Mouse (Mus musculus): ENCODE measurements around the gene Bbx.

The Bbx gene

DNA sequence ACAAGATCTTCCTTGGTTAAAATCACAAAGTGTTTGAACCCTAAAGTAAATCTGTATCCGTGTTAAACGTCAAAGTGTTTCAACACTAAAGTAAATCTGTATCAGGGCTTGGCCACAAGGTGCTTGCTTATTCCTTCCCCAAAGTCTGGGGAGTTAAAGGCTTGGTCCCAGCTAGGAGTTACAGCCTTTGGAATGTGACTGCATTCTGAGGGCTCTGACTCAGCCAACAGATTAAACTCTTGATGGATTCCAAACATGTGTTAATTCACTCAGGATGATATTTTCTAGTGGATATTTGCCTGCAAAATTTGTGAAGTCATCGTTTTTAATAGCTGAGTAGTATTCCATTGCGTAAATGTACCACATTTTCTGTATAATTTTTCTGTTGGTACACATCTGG is 120.6 kb downstream of the Bbx start:
- no peak for ATAC-seq (ENCODE audit: low TSS enrichment)

DNA sequence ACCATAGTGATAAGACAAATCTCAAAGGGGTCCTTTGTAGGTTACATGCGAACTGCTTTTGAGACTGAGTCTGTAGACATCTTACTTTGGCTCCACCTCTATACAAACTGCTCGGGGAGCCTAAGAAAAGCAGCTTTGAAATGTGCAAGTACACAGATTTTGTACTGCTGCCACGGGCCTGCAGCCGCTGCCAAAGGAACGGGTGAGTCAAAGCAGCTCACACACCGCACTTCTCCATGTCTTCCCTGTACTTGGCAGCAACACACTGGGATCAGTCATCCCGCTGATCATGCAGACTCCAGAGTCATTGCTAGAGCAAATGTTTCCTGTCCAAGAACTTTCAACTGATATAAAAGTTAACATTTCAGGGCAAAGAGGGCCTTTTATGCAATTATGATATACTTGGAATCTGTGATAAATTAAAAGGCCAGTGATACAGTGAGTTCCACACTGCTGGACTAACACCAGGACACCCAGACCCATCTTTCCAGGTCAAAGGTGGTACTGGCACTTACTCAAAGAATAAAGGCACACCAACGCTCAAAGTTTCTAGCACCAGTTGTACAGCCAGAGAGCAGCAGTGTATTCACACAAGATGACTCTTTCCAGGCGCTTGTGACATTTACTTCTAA is 122.7 kb downstream of the Bbx start:
- ATAC-seq (ENCODE audit: low TSS enrichment), result peak; percentile 96

DNA sequence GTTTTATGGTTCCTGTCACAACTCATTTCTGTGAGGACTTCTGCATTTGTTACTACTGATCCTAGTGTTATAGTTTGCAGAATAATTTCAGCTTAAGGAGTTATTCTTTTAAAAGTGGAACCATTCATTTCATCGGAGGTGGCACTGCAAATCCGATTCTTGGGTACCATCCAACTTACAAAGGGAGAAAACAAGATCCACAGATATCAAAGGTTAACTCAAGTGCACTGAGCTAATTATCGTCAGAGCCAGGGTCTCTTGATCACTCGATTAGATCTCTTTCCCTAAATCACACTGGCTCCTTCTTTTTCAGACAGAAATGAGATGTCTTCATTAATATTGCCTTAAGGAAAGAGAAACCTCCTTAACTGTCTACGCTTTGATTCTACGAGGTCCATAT is 123.9 kb downstream of the Bbx start:
- ATAC-seq (ENCODE audit: low TSS enrichment), result no peak

DNA sequence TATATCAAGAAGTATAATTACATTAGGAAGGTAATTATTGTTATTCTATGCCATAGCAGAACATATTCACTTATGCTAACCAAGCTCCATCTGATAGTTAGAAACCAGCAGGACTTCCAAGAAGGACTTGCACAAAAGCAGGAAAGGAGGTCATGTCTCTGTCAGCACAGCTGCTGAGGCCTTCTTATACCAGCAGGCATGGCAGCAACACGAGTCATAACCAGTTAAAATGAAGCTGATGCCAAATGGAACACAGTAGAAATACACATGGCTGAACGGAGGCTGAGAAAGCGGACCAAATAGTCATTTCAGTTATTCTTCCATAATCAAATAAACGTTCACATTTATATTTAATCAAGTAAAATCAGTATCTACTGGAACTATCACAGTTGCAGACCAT is 125.0 kb downstream of the Bbx start:
- peak; percentile 43; the same call in 1 of the 2 replicates for ATAC-seq (ENCODE audit: low TSS enrichment)

DNA sequence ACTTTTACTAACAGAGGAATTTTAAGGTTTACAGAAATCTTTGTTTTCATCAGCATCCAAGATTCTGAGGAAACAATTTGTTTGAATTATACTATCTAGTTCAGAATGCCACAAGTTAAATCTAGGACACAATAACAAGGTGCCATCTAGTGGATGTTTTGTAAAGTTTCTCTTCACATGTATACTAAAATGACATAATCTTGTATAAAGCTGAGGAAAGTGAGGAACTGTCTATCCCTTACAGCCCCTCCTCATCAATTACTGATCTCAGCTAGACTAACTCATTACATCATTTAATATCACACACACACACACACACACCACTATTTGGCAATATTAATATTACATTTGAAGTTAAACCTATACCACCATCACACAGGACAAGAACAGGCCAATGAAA is 125.5 kb downstream of the Bbx start:
- ATAC-seq (ENCODE audit: low TSS enrichment), result peak; percentile 47; the same call in 1 of the 2 replicates

DNA sequence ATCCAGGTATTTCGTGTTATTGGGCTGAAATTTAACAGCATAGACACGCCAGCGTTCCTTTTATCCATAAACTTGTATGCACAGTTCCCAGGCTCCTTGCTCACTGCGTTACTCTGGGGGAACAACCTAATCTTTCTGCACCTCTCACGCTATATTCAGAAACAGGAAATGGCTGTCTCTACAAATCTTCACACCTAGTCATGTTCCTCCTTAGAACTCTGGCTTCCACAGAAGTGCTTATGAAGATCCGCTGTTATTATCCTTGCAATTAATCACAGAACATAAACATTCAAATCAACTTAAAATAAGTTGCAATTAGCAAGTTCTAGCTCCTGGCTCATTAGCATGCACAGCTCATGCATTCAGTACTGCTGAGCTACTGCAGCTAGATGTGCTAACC is 127.0 kb downstream of the Bbx start:
- ATAC-seq (ENCODE audit: low TSS enrichment), result no peak

DNA sequence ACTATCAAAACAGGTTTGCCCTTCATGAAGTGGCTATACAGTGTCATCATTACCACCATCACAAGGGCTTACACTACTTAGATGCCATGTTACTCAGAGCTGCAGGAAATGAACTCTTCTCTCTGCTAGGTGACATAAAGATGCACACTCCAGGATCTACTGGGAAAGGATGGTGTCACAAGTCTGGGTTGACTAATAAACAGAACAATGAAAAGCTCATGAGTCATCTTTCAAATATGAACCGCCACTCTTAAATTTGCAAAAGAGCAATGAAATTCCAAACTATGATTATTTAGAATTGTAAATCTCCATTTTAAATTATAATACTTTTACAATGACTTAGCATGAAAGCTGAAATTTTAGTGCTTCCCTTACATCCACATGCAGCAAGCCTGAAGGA is 129.6 kb downstream of the Bbx start:
- no peak for ATAC-seq (ENCODE audit: low TSS enrichment)

DNA sequence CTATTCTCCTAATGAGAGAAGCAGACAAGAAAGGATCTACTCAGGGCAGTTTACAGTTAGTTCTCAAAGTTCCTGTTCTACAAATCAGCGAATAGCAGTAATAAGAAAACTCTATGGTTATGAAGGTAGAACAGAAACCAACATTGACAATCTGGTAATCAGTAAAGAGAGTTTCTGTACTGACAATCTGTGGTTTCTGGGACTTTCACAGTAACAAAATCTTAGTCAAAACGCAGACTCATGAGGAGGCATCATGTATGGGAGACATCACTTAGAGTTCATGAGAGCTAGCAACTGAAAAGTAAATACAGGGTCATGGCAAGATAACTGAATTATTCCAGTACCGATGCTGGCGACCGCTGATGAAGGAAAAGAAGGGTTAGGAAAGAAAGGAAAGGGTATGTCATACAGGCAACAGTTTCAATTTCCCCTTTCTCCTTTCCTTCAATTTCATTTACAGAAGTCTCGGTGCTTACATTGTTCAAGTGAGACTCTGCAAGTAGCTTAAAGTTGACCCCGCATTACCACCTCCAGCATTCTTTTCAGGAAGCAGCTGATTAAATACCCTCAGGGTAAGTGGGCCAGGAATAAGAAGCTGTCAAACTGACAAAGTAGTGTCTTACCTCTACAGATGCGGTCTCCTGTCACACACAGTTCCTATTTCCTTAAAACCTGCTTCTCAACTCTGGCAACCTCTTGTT is 133.3 kb downstream of the Bbx start:
- ATAC-seq (ENCODE audit: low TSS enrichment), result no peak

DNA sequence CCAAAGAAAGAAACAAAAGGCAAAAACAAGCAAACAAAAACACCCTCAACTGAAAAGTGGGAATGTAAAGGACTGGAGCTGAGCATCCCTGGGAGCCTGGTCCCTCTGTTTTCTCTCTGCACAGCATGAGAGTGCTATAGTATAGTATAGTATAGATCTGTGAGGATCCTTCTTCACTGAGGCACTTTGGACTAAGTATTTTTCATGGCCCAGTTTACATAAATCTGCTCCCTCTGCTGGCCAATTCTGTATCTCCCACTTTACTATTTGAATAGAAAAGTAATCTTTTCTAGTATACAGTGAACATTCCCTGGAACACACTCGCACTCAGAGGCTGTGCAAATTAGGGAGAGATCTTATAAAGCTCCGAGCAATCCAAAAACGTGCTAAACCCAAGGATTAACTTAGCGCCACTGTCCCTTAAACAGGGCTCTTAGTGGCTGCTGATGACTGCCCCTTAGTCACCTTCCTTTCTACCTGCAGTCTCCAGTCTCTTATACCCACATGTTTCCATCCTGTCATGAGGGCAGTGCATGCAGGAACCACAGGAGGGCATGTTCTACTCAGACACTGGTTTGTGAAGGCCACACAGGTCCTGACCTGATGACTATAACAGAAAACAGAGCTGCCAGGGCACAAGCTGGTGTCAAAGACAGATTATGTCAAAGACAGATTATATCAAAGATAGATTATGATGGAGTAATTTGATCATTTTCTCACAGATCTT is 138.5 kb downstream of the Bbx start:
- peak; percentile 96 for ATAC-seq (ENCODE audit: low TSS enrichment)

DNA sequence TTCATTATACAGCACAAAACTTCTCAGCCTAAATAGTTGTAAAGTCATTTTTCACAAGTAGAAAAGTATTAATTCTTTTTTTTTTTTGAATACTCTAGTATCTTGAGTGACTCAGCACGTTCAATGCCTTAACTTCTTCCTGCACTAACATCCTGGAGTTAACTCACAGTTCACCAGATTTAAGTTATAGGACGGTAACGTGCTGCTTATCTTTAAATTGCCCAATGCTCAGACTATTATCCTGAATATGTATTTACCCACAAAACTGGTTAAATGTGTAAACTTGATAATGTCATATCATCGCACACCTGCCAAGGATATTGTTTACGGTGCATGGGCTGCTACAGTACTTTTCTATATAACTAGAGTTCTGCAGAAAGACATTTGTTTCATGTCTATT is 139.4 kb downstream of the Bbx start:
- ATAC-seq (ENCODE audit: low TSS enrichment), result no peak

DNA sequence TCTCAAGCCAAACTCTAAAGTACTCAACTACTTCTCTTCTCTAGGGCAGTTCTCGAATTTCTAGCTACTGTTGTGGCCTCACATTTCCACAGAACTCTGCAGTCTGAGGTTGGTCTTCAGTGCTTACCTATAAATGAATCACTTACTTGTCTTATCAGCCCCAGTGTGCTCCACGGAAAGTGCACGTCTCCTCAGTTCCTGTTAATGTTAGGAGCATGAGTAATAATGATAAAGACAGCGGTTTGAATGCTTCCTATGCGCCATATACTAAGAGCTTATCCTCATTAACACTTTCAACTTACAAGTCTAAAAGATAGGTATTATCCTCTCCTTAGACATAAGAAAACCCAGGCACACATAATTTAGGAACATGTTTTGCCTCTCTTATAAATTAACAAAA is 142.4 kb downstream of the Bbx start:
- ATAC-seq (ENCODE audit: low TSS enrichment), result no peak

DNA sequence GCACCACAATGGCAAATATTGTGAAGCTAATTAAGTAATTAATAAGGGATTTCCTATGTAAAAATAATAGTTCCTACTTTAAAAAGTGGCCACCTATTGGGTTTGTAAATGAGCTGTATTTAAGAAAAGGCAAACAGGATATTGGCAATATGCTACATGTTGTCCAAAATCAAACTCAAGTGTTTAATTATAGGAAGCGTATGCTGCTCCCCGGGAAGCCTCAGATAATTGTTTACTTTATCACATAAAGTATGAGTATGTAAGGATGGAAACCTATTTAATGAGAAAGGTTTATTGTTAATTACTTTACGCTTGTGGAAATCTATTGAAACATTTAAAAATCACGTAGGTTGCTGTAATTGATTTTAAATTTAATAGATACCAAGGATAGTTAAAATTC is 159.4 kb downstream of the Bbx start:
- no peak for ATAC-seq (ENCODE audit: low TSS enrichment)

DNA sequence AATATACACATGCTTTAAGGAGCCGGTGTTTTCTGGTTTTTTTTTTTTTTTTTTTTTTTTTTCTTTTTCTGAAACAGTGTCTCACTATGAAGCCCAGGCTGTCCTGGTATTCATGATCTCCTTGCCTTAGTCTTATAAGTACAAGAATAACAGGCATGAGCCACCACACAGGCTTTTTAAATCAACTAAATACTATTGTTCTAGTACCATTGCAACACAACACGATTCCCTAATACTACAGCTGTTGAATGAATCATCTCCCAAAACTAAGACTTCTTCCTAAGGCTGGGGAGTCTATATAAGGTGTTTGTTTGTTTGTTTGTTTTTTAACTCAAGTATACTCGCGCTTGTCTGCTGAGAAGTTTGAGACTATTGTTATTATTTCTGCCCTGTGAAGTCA is 169.5 kb downstream of the Bbx start:
- no peak for ATAC-seq (ENCODE audit: low TSS enrichment)

DNA sequence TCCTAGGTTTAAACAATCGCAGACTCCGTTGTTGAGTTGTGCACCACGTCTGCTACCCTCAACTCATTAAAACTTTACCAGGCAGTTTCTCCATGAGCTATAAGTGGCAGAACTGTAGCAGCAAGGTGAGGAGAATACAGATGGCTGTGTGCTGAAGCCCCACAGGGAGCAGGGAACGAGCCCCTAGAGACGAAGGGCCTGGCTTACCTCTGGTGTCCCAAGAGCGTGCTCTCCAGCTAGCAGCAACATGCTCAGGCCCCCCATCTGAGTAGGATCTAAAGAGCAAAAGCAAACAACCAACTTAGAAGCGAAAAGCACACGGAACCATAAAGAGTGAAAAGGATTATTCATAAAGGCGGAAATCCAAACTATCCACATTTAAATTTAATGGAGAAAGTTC is 170.0 kb downstream of the Bbx start:
- no peak for ATAC-seq (ENCODE audit: low TSS enrichment)

DNA sequence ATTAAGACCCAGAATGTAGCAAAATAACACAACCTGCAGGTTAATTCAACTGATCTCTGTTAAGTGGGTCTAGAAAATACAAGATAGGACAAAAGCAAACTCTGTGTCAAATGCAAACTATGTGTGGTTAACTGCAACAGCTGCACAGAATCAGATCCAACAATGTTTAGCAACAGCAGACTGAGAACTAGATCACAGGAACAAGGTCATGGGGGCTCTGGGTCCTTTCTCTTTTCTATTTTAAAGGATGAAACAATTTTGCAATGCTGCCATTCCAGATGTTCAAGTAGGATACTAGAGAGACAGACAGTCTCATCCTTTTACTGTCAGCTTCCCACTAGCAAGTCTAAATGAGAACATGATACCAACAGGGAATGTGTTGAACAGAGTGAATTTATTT is 170.4 kb downstream of the Bbx start:
- ATAC-seq (ENCODE audit: low TSS enrichment), result no peak

DNA sequence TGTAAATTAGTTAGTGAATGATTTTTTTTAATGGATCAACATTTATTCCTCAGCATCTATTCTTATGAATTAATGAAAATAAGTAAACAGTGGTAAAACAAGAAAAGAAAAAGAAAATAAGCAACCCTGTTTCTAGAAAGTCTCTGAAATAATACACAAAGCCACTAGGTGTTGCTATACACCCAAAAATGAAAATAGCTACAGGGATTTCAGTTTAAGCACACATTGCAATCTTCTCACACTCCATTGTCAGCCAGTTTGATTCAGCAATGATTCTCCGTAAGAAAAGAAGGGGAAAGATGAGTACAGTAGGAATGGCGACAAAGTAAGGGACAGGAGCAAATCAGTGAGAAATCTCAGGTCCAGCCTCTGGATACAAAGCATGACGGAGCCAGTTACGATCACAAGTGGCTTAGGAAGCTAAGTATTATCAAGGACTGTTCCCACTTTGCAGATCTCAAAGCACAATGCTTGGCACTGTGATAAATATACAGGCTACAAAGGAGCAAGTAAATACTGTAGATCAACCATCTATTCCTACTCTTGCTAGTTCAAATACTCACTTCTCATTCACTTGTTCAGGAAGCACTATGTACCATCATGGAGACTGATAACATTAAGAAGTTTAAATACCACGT is 177.5 kb downstream of the Bbx start:
- peak; percentile 94 for ATAC-seq (ENCODE audit: low TSS enrichment)

DNA sequence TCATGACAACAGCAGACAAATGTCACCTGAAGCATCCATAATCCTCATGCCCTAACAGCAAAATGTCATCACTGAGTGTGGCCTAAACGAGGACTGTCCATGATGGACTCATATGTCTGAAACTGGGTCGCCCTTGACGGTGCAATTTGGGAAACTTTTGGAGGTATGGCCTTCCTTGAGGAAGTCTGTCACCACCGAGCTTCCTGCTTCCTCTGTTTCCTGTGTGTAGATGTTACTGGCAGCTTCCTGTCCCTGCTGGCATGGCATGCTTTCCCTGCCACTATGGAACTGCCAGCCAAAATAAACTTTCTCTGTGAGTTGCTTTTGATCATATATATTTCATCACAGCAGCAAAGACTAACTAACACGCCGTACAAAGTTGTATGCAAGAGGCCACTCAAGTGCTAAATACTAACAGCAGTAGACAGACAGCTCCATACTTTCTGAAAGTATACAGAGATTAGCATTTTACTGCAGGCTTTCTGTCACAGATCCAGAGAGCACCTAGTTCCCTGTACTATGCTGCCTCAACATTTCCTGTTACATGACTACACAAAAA is 180.7 kb downstream of the Bbx start:
- ATAC-seq (ENCODE audit: low TSS enrichment), result no peak

DNA sequence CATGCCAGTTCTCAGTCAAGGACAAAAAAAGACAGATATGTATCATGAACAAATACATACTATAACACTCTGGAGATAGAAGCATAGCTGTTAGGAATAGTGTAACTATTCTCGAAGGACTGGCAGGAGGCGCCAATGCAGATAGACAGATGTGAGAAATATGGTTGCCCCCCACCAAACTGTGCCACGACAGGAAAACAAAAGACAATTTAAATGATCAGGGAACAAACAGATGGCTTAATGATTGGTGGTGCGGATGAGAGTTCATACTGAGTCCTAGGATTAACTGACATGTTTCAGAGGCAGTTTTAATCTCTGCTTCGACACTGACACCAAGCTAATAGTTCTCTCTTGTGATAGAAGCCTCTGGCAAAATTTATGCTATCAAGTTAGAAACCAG is 181.7 kb downstream of the Bbx start:
- no peak for ATAC-seq (ENCODE audit: low TSS enrichment)

DNA sequence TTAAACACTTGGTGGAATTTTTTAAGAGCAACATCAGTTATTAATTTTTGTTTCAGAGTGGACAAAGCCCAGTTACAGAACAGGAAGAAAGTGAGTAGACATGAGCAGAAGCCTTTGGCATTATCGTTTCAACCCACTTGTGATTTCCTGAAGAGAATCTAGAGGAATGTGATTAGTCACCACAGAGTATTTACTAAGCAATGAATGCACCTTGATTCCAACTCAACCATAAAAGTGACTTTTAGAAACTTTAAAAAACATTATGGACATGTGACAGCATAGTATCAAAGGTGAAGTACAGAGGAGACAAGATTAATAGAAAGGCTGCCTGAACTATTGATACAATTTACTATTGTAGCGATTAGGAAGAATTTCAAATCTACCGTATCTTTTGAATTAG is 183.2 kb downstream of the Bbx start:
- no peak for ATAC-seq (ENCODE audit: low TSS enrichment)

DNA sequence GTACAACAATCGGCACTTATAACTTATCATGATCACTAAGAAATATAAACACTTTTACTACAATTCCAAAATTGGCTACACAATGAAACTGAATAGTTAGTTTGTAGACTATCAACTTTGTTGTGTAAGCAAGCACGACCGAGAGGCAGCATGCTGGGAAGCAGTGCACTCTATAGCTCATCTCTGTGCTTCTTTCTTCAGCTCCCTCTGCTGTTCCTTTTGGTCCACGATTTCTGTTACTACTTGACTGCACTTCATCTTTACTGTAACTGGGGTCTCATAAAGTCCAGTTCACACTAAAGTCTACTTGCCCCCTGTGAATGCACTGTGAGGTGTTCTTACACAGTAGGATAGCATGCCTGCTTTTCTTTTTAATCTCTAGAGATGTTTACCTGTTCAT is 189.7 kb downstream of the Bbx start:
- peak; percentile 81 for ATAC-seq (ENCODE audit: low TSS enrichment)

DNA sequence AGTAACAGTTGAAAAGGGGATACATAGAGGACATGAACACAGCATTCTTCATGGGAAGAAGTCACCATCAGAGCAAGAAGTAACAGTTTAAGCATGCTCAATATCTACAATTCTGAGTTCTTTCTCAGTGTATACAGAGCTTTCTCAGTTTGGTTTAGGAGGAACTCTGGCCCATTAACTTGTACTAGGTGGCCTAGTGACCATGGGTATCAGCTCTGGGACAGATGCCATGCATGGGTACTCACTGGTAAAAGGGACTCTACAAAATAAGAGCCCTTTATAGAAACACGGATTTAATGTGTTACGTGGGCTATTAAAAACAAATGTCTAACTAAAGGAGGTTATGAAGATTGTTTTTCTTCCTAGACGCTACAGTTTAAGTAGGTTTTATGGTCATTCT is 190.6 kb downstream of the Bbx start:
- ATAC-seq (ENCODE audit: low TSS enrichment), result no peak

DNA sequence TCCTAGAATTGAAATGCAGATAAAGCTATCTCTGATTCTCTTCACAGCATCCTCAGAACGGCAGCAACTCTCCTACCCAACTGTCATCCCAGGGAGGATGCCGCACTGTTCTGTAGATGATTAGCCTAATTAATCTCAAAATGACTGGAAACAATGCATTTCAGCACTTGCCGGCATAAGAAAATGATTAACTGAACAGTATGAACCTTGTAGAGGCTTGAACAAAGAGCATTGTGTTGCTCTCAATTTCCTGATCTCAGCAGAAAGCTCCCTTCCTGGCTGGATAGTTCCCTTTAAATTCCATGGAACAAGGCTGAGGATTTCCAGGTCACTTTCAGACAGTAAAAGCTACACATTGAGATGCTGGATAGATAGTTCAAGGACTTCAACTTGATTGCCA is 197.0 kb downstream of the Bbx start:
- no peak for ATAC-seq (ENCODE audit: low TSS enrichment)

Measured in frontal cortex, adult (tissue).